Comparison of ENCODE assay signal across 9 mouse cellular contexts in genomic region chr16:13753986-13754385, GRCm38 (mm10). TPM values are rescaled to one million over a fixed set of nuclear protein-coding genes. Genes with fewer than 3 reads are reported as not detected.
DNase-seq lines count a peak whose midpoint lies in the region; ATAC-seq and TF ChIP-seq lines count a peak whose summit lies in the region.
"Had no signal": no experiment of that assay in that cellular context is flagged by ENCODE, and none has a peak within 500 bp of the region (broad histone marks: within the 10 kb centered on the region; RNA-seq: fewer than 3 reads in every experiment).

No protein-coding gene starts in this region.

- peak overlapping the region; percentile 56; the same call in 1 of the 2 replicates for H3K9ac ChIP-seq in liver, embryonic 13.5 days

- peak overlapping the region; percentile 78 for H3K27ac ChIP-seq in gastrocnemius, adult 2 months
- H3K27ac ChIP-seq in spleen, adult 2 months (ENCODE audit: insufficient read depth, low read length), result no peak overlapping the region
- no peak overlapping the region for H3K27ac ChIP-seq in liver, embryonic 13.5 days

- TF ChIP-seq CTCF in gastrocnemius, adult 2 months (IDR thresholded peaks at IDR 0.05), result no peak
- TF ChIP-seq CTCF in spleen, adult 2 months (IDR thresholded peaks at IDR 0.05; ENCODE audit: extremely low read depth, insufficient read depth, insufficient read length, insufficient replicate concordance), result no peak

- no peak for TF ChIP-seq POLR2A in spleen, adult 2 months (IDR thresholded peaks at IDR 0.05; ENCODE audit: low read depth, low read length)

- H3K27me3 ChIP-seq in spleen, adult 2 months (ENCODE audit: control insufficient read depth, insufficient read depth, low read length), result no peaks in the 10 kb centered on the region
- peaks cover 12% of the 10 kb centered on the region; the same call in 1 of the 2 replicates for H3K27me3 ChIP-seq in liver, embryonic 13.5 days

- H3K4me3 ChIP-seq in gastrocnemius, adult 2 months, result peak overlapping the region; percentile 91
- H3K4me3 ChIP-seq in spleen, adult 2 months (ENCODE audit: extremely low read depth, insufficient read depth, insufficient read length), result peak overlapping the region; percentile 72; the same call in 1 of the 2 replicates
- peak overlapping the region; percentile 65 for H3K4me3 ChIP-seq in liver, embryonic 13.5 days (replicated peaks)

- peak overlapping the region; percentile 79 for H3K4me2 ChIP-seq in liver, embryonic 13.5 days

- intact Hi-C loops in gastrocnemius, adult 2 months (cut with DNase I), result no loop called here
- intact Hi-C loops in gastrocnemius, postnatal 36 days (cut with DNase I), result no loop called here

- no peak for DNase-seq in gastrocnemius, adult 2 months
- no peak for DNase-seq in gastrocnemius, postnatal 36 days
- no peak for DNase-seq in spleen, adult 2 months (ENCODE audit: low read depth in 1 of 2, low spot score in 2 of 2)
- DNase-seq in spleen, postnatal 4 days (ENCODE audit: low spot score in 2 of 2), result no peak
- no peak for DNase-seq in liver, embryonic 13.5 days
- no peak for DNase-seq in ovary, postnatal 10 days (ENCODE audit: low spot score)
- DNase-seq in adrenal gland, postnatal 14 days, result no peak

- no peaks in the 10 kb centered on the region for H3K36me3 ChIP-seq in spleen, adult 2 months (ENCODE audit: control insufficient read depth, insufficient read depth, low read length)
- H3K36me3 ChIP-seq in liver, embryonic 13.5 days, result no peaks in the 10 kb centered on the region

- 32% methylated on average over 8 of the region's 8 CpGs for WGBS in spleen, adult 2 months
- WGBS in liver, embryonic 13.5 days (ENCODE audit: insufficient replicate concordance), result 57% methylated on average over 8 of the region's 8 CpGs

- H3K9me3 ChIP-seq in liver, embryonic 13.5 days (replicated peaks), result no peaks in the 10 kb centered on the region

- ATAC-seq in liver, embryonic 13.5 days (ENCODE audit: low read depth), result no peak
- ATAC-seq in erythroid progenitor cell, adult 5-6 weeks (replicated peaks; ENCODE audit: low FRiP score, poor library complexity, severe bottlenecking), result no peak

- no peaks in the 10 kb centered on the region for H3K4me1 ChIP-seq in spleen, adult 2 months (ENCODE audit: control insufficient read depth, insufficient read depth, insufficient read length)
- H3K4me1 ChIP-seq in liver, embryonic 13.5 days (replicated peaks), result peaks cover 5% of the 10 kb centered on the region

RNA-seq across cellular contexts. Expression of gene Pla2g10, which starts 23.2 kb away (rescaled TPM):
- not detected for total RNA-seq in gastrocnemius, adult 2 months (2021)
- total RNA-seq in gastrocnemius, postnatal 36 days (2021), result not detected
- polyA plus RNA-seq in spleen, adult 2 months (2012; rRNA removed), result 0.12 and 0.23 TPM in 2 replicates
- 0.24 TPM in 1 of 2 replicates, not detected in the other for polyA plus RNA-seq in liver, embryonic 13.5 days (2015; fragmentation: Nextera tagmentation; extraction: Ambion mirVana)
- not detected in 2 replicates for total RNA-seq in adrenal gland, postnatal 14 days (2021)
- total RNA-seq in erythroid progenitor cell, adult 5-6 weeks (2015; ENCODE audit: low replicate concordance), result not detected in 2 replicates
- total RNA-seq in erythroid progenitor cell, adult 5-6 weeks (2017; ENCODE audit: low replicate concordance), result not detected in 2 replicates
- polyA plus RNA-seq: C2C12 had no signal

RNA-seq across cellular contexts. Expression of gene Rrn3, which starts 26.5 kb away (rescaled TPM):
- 10 to 100 TPM; 37.0 to 37.3 TPM for total RNA-seq in gastrocnemius, adult 2 months (2021)
- 10 to 100 TPM; 29.9 to 32.7 TPM for total RNA-seq in gastrocnemius, postnatal 36 days (2021)
- 5.9 and 6.0 TPM in 2 replicates for polyA plus RNA-seq in spleen, adult 2 months (2012; rRNA removed)
- polyA plus RNA-seq in liver, embryonic 13.5 days (2015; fragmentation: Nextera tagmentation; extraction: Ambion mirVana), result 34.9 and 41.0 TPM in 2 replicates
- total RNA-seq in adrenal gland, postnatal 14 days (2021), result 40.4 and 43.9 TPM in 2 replicates
- total RNA-seq in erythroid progenitor cell, adult 5-6 weeks (2015; ENCODE audit: low replicate concordance), result 7.6 and 8.4 TPM in 2 replicates
- total RNA-seq in erythroid progenitor cell, adult 5-6 weeks (2017; ENCODE audit: low replicate concordance), result 8.7 and 10.0 TPM in 2 replicates
